Mouse (Mus musculus) MEL (cell line): ENCODE data around the gene Ccdc12.

ENCODE experiments used
- BHLHE40 ChIP-seq: IDR thresholded peaks from 2 replicates; pipeline ENCODE4 v1.6.1; 2012; ENCODE audit warnings: low read depth, mild to moderate bottlenecking, inconsistent platforms, low read length, improper control_type of control experiment, borderline replicate concordance
- EP300 ChIP-seq, 2 experiments: IDR thresholded peaks; 2 replicates each; pipeline ENCODE4 v1.6.1; 2011; ENCODE audit warnings: improper control_type of control experiment in 2 of 2, low read length in 2 of 2, low read depth in 1 of 2, mild to moderate bottlenecking in 1 of 2
- GATA1 ChIP-seq: IDR thresholded peaks from 2 replicates; pipeline ENCODE4 v1.6.1; 2011; ENCODE audit warnings: low read depth, low read length, improper control_type of control experiment
- JUND ChIP-seq: IDR thresholded peaks from 2 replicates; pipeline ENCODE4 v1.6.1; 2011; ENCODE audit warnings: low read depth, mild to moderate bottlenecking, improper control_type of control experiment, low read length
- MAX ChIP-seq: IDR thresholded peaks from 2 replicates; pipeline ENCODE4 v1.6.1; 2011; ENCODE audit warnings: low read length, improper control_type of control experiment

DNA sequence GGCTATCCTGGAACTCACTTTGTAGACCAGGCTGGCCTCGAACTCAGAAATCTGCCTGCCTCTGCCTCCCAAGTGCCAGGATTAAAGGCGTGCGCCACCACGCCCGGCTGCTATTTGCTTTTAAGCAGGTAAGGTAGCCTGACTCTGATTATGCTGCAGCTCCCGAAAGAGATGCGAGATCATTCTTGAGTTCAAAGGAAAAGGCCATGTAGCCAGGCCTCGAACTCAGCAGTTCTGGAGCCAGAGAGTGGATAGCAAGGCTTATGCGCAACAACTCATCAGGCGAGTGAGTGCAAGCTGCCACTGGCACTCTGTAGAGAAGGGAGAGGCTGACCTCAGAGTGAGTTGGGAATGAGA is 674 bp upstream of the Ccdc12 start:
- TF ChIP-seq BHLHE40 (no peak), GATA1 (no peak), MAX (no peak), JUND (no peak), EP300 (IDR thresholded peaks at IDR 0.05; ENCODE audit: low read depth in 1 of 2, low read length in 2 of 2) (no peak)
